Mouse (Mus musculus): ENCODE results near the gene Klhdc10.

DNA sequence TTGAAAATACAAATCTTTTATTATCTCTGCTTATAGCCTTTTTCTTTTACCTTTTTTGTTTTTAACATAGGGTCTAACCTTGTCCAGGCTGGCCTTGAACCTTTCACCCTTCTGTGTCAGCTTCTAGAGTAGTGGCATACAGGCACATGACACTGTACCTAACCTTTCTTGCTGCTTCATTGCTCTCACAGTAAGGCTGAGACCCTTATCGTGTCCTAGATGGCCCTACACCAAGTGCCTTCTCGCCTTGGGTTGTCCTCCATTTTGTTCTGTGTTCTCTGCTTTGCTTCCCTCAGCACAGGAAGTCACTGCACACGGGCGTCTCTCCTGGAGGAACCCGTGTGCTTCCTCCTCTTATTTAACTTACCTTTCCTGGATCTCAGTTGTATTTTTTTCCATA, 3.0 kb downstream of the Klhdc10 start:
- TF ChIP-seq CTCF (IDR thresholded peaks at IDR 0.05; ENCODE audit: low read depth, low read length) (no peak), TAL1 (conservative IDR thresholded peaks at IDR 0.05; ENCODE audit: low read depth, low read length) (no peak), GATA1 (IDR thresholded peaks at IDR 0.05; ENCODE audit: borderline replicate concordance, low read length) (no peak), POLR2AphosphoS5 (IDR thresholded peaks at IDR 0.05; ENCODE audit: insufficient replicate concordance, low read depth, low read length) (no peak), GATA2 (IDR thresholded peaks at IDR 0.05; ENCODE audit: borderline replicate concordance, low read depth, low read length) (no peak)
